Mouse (Mus musculus) hindbrain, embryonic 10.5 days (tissue): Measurements from ENCODE around the gene Cfap54. TPM values are rescaled to one million over a fixed set of nuclear protein-coding genes. Genes with fewer than 3 reads are reported as not detected.

ENCODE experiments used
- DNase-seq: peaks from one replicate; pipeline ENCODE4 v3.0.0-alpha.2; 2017; ENCODE audit warnings: low spot score
- H3K27ac ChIP-seq: fragments of 300-500 bp; sonication (generic); 2 replicates; pipeline ENCODE4 v1.5.1; 2016; ENCODE audit warnings: mild to moderate bottlenecking, moderate library complexity
- H3K27me3 ChIP-seq: fragments of 300-500 bp; sonication (generic); 2 replicates; pipeline ENCODE4 v1.6.1; 2016; ENCODE audit warnings: mild to moderate bottlenecking; ENCODE audit not compliant: poor library complexity, insufficient read depth, severe bottlenecking
- H3K36me3 ChIP-seq: fragments of 300-500 bp; sonication (generic); 2 replicates; pipeline ENCODE4 v1.6.1; 2016; ENCODE audit warnings: mild to moderate bottlenecking, moderate library complexity
- H3K4me1 ChIP-seq: fragments of 300-500 bp; sonication (generic); replicated peaks from 2 replicates; pipeline ENCODE4 v1.6.1; 2016; ENCODE audit warnings: mild to moderate bottlenecking
- H3K4me3 ChIP-seq: fragments of 300-500 bp; sonication (generic); 2 replicates; pipeline ENCODE4 v1.5.1; 2016; ENCODE audit warnings: mild to moderate bottlenecking, moderate library complexity
- H3K9me3 ChIP-seq: fragments of 300-500 bp; sonication (generic); 2 replicates; pipeline ENCODE4 v1.6.1; 2016; ENCODE audit warnings: mild to moderate bottlenecking, moderate library complexity
- WGBS: fragments of 180-500 bp; shearing (Covaris S2); methylation state at CpG from one replicate; pipeline ENCODE4 v1.1.7; 2016; 5-methylcytosine and 5-hydroxymethylcytosine counted together
- polyA plus RNA-seq: library from polyadenylated mRNA; unstranded; fragments of >200 nt; fragmentation: Nextera tagmentation; extraction: Ambion mirVana; gene quantifications from 2 replicates; pipeline ENCODE4 v1.2.1, GENCODE M21; 2016

Gene Cfap54
- polyA plus RNA-seq, result 1.4 TPM in 2 replicates

DNA sequence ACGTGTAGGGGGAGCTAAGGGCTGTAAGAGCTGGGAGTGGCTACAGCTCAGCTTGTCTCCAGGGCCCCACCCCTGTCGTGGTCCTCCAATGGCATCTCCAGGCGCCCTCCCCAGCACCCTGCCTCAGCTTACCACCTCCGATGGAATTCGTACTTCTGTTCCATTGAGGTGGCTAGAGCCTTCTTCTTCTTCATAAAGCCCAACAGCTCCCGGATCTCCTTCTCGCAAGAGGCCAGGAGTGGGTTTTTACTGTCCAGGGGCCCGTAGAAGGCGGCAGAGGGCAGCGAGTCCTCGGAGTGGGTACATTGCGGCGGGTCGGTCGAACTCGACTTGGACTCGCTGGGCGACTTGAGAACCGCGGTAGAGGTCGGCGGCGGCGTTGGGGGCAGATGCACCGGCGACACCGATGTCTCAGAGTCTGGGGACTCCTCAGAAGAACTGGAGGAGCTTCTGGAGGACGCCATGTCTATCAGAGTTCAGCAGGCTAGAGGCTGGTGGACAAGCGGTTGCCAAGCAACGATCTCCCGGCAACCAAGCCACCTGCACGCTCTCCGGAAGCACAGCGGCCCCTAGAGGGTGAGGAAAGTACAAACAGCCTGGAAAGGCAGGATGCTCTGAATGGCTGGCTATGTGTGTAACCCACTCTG lies at the start of gene Cfap54:
TSS of gene Cfap54 (minus strand) at position 486 of the 647 bp plus-strand sequence.
- Histone ChIP-seq H3K9me3 (no peaks in the 10 kb centered on the region), H3K27me3 (no peaks in the 10 kb centered on the region), H3K27ac (peak within 1 kb of the TSS; percentile 85), H3K4me3 (peak within 1 kb of the TSS; percentile 71), H3K36me3 (no peaks in the 10 kb centered on the region), H3K4me1 (peaks cover 43% of the 10 kb centered on the region)
- under 1% methylated on average over 34 of the region's 34 CpGs for WGBS
- peak; percentile 92 for DNase-seq

DNA sequence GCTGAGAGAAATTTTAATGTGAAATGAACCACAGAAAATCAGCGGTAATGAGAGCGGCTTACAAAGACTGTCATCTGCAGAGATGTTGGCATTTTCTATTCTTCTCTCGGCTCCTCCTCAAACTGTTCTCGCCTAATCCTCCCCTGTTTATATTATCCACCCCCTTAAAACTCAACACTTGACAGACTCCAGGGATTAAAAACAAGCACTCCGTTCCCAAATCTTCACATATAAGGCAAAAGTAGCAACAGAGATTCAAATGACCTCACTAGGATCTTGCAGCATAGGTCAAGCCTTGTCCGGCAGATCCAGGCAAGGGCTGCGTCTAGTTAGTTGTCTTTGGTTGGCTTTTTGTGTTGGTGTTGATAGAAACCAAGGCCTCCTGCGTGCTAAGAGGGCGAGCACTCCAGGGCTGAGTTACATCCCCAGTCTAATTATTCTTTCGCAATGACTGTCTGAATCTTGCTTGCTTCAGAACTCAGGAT lies 49.1 kb upstream of the Cfap54 start:
- no peak overlapping the region for H3K4me3 ChIP-seq
- no peaks in the 10 kb centered on the region for H3K4me1 ChIP-seq
- H3K36me3 ChIP-seq, result no peaks in the 10 kb centered on the region
- no peaks in the 10 kb centered on the region for H3K9me3 ChIP-seq
- WGBS, result 72% methylated on average over 10 of the region's 10 CpGs
- H3K27ac ChIP-seq, result no peak overlapping the region
- no peaks in the 10 kb centered on the region for H3K27me3 ChIP-seq
- no peak for DNase-seq

DNA sequence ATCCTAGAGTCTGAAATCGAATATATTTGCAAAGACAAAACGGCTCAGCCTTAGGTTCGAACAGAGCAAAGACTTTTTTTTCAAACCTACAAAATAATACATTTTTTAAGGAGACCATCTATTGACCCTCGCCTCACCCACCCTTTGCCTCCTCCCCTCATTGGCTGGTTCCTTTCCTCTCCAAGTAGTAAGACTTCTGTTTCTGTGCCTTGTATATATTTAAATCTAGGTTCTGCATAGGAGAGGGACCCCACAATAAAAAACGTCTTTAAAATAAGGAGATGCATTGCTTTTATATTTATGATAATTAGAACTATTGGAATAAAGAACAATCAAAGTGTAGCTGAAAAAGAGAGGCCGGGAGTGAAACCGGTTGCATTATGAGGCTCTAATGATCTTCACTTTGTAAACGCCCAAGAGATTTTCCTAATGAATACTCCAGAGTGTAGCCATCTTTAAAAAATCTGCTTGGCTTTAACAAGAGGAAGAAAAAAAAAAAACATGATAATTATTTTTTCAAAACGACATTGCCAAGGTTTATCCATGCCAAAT lies 48.6 kb upstream of the Cfap54 start:
- DNase-seq, result no peak
- Histone ChIP-seq H3K27me3 (no peaks in the 10 kb centered on the region), H3K4me3 (no peak overlapping the region), H3K27ac (no peak overlapping the region), H3K4me1 (no peaks in the 10 kb centered on the region), H3K9me3 (no peaks in the 10 kb centered on the region), H3K36me3 (no peaks in the 10 kb centered on the region)
- WGBS, result 76% methylated on average over 9 of the region's 9 CpGs

DNA sequence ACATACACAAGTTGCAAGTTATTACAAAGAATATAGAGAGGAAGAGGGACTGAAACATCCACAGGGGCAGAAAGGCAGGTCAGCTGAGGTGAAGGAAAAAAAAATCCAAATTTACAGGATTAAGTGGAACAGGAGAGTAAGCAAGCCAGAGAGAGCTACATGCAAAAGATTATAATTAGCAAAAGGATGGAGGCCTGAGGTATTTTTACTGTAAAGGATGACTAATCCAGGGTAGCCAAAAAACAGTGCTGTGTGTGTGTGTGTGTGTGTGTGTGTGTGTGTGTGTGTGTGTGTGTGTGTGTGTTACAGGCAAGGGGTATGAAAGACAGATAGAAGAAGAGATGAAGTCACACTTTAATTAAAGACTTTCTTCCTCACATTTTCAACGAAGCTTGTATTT lies 47.9 kb upstream of the Cfap54 start:
- 82% methylated on average over 1 of the region's 1 CpGs for WGBS
- Histone ChIP-seq H3K27me3 (no peaks in the 10 kb centered on the region), H3K4me3 (no peak overlapping the region), H3K27ac (no peak overlapping the region), H3K36me3 (no peaks in the 10 kb centered on the region), H3K9me3 (no peaks in the 10 kb centered on the region), H3K4me1 (no peaks in the 10 kb centered on the region)
- no peak for DNase-seq

DNA sequence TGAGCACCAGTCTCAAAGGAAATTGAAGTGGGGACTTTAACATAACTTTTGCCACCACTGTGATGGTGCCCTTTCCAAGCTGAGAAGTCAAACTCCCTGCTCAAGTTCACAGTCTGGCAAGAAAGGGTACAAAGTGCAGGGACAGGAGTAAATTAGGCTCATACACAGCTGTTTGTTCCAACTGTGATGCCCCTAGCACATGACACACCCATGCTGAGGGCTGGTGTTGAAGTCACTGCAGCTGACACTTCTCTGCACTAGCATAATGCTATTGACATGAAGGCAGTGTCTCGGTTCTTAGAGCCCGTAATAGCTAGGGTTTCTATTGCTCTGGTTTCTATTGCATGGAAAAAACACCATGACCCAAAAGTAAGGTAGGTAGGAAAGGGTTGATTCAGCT lies 47.1 kb upstream of the Cfap54 start:
- DNase-seq, result no peak
- 94% methylated on average over 2 of the region's 2 CpGs for WGBS

DNA sequence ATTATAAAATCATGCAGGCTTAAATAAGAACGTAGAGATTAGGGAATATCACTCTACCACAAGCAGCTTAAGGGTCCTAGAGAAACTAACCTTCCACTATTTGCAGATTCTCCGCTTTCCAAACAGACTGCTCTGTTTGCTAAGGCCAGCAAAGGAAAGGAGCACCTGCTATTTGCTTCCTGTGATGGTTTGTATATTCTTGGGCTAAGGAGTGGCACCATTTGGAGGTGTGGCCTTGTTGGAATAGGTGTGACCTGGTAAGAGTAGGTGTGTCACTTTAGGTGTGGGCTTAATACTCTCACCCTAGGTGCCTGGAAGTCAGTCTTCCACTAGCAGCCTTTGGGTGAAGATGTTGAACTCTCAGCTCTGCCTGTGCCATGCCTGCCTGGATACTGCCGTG lies 44.6 kb upstream of the Cfap54 start:
- Histone ChIP-seq H3K27ac (no peak overlapping the region), H3K9me3 (no peaks in the 10 kb centered on the region), H3K36me3 (no peaks in the 10 kb centered on the region), H3K27me3 (no peaks in the 10 kb centered on the region), H3K4me3 (no peak overlapping the region), H3K4me1 (no peaks in the 10 kb centered on the region)
- no peak for DNase-seq
- WGBS, result 88% methylated on average over 3 of the region's 3 CpGs

More for the DNA sequence above, 47.1 kb upstream of the Cfap54 start:
- H3K27me3 ChIP-seq, result no peaks in the 10 kb centered on the region
- H3K27ac ChIP-seq, result no peak overlapping the region
- no peak overlapping the region for H3K4me3 ChIP-seq
- no peaks in the 10 kb centered on the region for H3K9me3 ChIP-seq
- no peaks in the 10 kb centered on the region for H3K4me1 ChIP-seq
- H3K36me3 ChIP-seq, result no peaks in the 10 kb centered on the region

DNA sequence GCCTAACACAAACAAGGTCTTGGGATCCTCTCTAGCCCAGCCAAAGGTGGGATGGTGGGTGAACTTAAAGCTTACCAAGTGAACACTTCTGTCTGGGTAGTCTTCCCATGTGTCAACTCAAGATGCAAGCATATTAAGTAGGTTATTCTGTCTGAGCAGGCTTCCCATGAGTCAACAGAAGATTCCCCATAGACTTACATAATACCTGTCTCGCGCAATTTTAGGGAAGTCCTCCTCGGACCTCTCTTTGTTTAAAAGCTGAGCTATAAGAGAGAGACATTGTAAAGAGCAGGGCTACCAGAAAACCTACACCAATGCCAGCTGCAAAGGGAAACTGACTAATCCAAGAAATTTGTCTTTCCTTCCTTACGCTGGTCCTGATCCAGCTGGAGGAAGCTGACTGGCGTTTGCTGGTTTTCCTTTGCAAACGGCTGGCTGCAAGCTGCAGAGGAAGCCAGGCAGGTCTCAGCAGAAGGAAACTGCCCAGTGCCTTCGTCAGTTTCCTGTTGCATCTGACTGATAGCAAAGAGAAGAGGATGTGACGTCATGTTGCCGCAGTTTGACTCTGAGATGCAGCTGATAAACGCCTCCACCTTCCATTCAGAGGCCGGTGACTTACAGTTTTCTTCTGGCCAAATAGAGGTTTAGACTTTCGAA lies 42.7 kb upstream of the Cfap54 start:
- no peak overlapping the region for H3K27ac ChIP-seq
- no peaks in the 10 kb centered on the region for H3K4me1 ChIP-seq
- H3K4me3 ChIP-seq, result no peak overlapping the region
- H3K27me3 ChIP-seq, result no peaks in the 10 kb centered on the region
- 80% methylated on average over 12 of the region's 12 CpGs for WGBS
- no peaks in the 10 kb centered on the region for H3K36me3 ChIP-seq
- DNase-seq, result peak; percentile 8
- H3K9me3 ChIP-seq, result no peaks in the 10 kb centered on the region

DNA sequence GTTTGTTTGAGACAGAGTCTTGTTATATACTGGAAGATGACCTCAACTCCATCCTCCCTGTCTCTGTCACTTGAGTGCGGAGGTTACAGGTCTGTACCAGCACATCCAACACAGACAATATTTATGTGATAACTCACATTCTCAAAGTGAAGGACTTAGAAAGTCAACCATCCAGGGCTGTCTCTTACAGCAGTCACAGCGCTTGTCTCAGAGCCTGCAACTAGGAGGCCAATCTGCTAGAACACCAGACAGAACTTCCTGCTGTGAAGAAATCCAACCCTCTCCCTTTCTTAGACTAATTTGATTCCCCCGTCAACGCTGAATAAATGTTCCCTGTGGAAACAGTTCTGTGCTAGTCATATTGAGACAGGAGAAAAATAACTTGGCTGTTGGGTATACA lies 41.9 kb upstream of the Cfap54 start:
- WGBS, result 68% methylated on average over 4 of the region's 4 CpGs
- Histone ChIP-seq H3K4me1 (no peaks in the 10 kb centered on the region), H3K9me3 (no peaks in the 10 kb centered on the region), H3K4me3 (no peak overlapping the region), H3K27me3 (no peaks in the 10 kb centered on the region), H3K36me3 (no peaks in the 10 kb centered on the region), H3K27ac (no peak overlapping the region)
- no peak for DNase-seq

DNA sequence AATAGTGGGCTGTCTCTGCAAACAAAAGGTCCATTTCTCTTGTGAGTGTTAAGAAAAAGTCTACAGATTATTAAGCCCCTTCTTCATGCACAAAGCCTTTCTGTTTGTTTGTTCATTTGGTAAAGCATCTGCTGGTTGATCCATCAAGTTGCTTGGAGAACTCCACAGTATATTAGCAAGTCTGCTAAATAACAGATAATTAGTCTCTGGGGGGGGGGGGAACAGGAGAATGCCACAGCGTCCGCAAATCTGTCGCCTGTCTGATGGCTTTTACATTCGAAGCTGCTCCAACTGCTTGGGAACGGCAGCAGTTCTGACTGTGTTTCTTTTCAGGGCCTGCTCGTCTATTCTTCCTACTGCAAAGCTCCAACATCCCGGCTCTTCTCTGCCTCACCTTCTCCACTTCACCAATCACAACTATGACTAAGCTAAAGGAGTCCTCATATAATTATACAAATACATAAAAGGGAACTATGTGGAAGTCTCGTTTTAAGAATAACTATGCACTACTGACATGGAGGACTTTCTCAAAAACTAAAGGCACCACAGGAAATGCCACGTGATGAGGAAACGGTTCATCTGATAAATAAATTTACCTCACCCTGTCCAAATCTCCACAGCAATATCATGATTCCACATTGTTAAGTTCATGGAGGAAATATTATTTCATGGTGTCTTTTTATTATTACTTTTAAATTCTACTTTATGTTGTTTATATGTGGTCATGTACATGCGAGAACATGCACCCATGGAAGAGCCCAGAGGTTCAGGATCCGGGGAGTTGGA lies 41.2 kb upstream of the Cfap54 start:
- Histone ChIP-seq H3K9me3 (no peaks in the 10 kb centered on the region), H3K4me1 (no peaks in the 10 kb centered on the region), H3K4me3 (no peak overlapping the region), H3K27me3 (no peaks in the 10 kb centered on the region), H3K36me3 (no peaks in the 10 kb centered on the region), H3K27ac (no peak overlapping the region)
- no peak for DNase-seq
- WGBS, result 76% methylated on average over 12 of the region's 12 CpGs

DNA sequence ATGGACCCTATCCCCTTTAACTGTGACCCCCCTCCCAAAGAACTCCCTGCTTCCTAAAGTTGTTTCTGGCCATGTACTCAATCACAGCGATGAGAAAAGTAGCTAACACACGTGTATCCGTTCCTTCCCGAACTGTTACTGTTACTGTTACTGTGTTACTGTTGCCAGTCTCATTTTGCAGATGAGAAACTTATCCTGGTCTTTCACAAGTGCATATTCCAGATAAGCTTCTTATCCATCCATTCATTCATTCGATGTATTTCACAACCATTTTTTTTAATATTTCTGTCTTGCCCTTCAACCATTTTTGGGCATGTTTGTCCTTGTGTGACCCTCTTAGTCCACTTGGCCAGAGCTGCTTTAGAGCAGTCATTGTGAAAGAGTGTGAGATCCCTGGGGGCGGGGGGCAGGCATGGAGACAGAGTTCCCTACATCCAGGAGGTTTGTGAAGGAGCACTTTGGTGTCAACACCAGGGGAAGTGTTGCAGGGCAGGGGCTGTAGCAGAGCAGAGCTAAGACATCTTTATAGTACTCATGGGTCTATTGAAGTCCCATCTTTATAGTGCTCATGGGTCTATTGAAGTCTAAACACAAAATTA lies 39.9 kb upstream of the Cfap54 start:
- Histone ChIP-seq H3K9me3 (no peaks in the 10 kb centered on the region), H3K4me3 (no peak overlapping the region), H3K27ac (no peak overlapping the region), H3K27me3 (no peaks in the 10 kb centered on the region), H3K4me1 (no peaks in the 10 kb centered on the region), H3K36me3 (no peaks in the 10 kb centered on the region)
- WGBS, result 93% methylated on average over 6 of the region's 6 CpGs
- no peak for DNase-seq

DNA sequence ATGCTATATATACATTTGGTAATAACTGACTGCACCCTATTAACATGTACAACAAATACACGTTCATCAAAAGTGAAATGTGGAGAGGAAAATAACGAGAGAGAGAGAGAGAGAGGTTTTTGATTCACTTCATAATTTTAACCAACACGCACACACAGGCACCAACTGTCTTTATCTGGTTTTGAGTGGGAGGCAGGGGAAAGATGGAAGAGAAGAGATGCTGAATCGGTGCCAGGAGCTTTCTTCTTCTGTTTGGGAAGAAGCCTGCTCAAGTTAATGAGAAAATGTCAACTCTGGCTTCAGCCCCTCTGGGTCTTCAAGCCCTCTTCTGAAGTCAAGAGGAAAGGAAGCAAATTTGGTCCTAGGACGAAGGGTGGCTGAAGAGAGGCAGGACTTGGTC lies 38.4 kb upstream of the Cfap54 start:
- Histone ChIP-seq H3K36me3 (no peaks in the 10 kb centered on the region), H3K27me3 (no peaks in the 10 kb centered on the region), H3K27ac (no peak overlapping the region), H3K4me3 (no peak overlapping the region), H3K4me1 (no peaks in the 10 kb centered on the region), H3K9me3 (no peaks in the 10 kb centered on the region)
- DNase-seq, result no peak
- 86% methylated on average over 5 of the region's 5 CpGs for WGBS

DNA sequence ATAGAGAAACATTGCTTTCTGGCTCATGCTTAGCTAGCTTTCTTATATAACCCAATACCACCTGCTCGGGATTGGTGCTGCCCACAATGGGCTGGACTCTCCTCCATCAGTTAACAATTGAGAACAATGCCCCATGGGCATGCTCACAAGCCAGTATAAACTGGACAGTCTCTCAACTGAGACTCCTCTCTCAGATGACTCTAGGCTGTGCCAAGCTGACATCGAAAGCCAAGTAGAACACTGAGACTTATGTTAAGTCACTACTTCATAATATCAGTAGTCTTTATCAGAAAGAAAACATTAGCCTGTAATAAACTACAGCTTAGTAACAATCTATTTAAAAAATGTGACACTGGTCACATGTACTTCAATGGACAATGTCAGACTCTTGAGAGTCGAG lies 35.2 kb upstream of the Cfap54 start:
- H3K4me3 ChIP-seq, result no peak overlapping the region
- no peaks in the 10 kb centered on the region for H3K9me3 ChIP-seq
- H3K27ac ChIP-seq, result no peak overlapping the region
- H3K27me3 ChIP-seq, result no peaks in the 10 kb centered on the region
- H3K36me3 ChIP-seq, result no peaks in the 10 kb centered on the region
- no peak for DNase-seq
- H3K4me1 ChIP-seq, result no peaks in the 10 kb centered on the region
- WGBS, result 88% methylated on average over 3 of the region's 3 CpGs
